Mouse (Mus musculus) hematopoietic stem cell, adult 5-6 weeks (primary cell): ENCODE results near the gene Plppr3. TPM values are rescaled to one million over a fixed set of nuclear protein-coding genes. Genes with fewer than 3 reads are reported as not detected.

Source experiments
- ATAC-seq, 2 experiments: fragments of 125-278 bp in 1 of 2; replicated peaks in 1 of 2; 2 replicates each; pipeline ENCODE4 v1.8.0; 2016 to 2017; ENCODE audit warnings: inconsistent platforms in 2 of 2, mild to moderate bottlenecking in 2 of 2, moderate number of reproducible peaks in 2 of 2, low read depth in 1 of 2, moderate TSS enrichment in 1 of 2; ENCODE audit not compliant: low FRiP score in 2 of 2, poor library complexity in 2 of 2, severe bottlenecking in 2 of 2, insufficient read depth in 1 of 2, low TSS enrichment in 1 of 2
- total RNA-seq: library from RNA; stranded (forward); fragments of 172-1452, 232-1000 nt; gene quantifications from 2 replicates; pipeline ENCODE4 v1.2.3, GENCODE M21; 2017

The Plppr3 gene
- total RNA-seq, 1 experiment from 2014 or later = 67.8 TPM

DNA sequence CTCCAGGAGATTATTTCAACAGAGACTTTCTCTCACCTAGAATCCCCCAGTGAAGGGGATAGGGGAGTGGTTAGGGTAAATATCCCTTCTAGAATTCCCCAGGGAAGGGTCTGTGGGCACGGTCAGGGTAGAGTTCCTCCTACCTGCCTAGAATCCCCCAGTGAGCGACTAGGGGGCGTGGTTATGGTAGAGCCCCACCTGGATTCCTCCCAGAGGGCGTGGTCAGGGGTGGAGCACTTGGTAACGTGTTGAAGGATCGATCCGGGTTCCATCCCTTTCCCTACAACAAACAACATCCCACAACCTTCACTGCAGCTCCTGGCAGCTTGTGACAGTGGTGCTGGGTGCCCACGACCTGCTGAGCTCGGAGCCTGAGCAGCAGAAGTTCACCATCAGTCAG is 6.3 kb upstream of the Plppr3 start:
- ATAC-seq = no peak

DNA sequence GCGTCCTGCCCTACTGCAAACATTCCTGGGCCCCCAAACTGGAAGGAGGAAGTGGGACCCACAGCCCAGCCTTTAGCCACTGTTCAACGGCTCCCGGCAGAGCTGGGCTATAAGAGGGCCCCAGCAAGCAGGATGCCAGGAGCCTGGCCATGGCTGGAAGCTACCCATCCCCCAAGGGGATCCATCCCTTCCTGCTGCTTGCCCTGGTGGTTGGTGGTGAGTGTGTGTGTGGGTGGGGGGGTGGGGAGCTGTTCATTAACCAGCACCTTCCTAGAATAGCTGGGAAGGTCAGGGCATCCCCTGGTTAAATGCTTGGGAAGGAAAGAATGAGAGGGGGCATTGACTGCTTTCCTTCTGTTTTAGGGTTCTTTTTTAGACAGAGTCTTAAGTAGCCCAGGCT is 5.1 kb upstream of the Plppr3 start:
- no peak for ATAC-seq

DNA sequence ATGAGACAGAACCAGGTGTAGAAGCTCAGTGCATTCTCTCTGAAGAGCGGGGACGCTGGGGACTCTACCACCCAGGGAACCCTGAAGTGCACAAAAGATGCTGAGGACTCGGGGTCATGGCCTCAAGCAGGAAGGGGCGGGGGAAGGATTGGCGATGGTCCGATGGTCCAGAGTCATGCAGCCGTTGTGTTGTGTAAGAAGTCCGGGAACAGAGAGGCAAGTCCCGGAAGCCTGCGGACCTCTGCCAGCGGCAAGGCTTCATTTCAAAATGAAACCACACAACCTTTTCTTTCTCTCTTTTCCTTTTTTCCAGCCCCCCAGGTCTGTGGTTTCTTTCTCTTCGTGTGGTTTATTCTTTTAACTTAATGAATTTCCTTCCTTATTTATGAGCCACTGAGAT is 3.3 kb upstream of the Plppr3 start:
- peak; percentile 60 to 61 for ATAC-seq

DNA sequence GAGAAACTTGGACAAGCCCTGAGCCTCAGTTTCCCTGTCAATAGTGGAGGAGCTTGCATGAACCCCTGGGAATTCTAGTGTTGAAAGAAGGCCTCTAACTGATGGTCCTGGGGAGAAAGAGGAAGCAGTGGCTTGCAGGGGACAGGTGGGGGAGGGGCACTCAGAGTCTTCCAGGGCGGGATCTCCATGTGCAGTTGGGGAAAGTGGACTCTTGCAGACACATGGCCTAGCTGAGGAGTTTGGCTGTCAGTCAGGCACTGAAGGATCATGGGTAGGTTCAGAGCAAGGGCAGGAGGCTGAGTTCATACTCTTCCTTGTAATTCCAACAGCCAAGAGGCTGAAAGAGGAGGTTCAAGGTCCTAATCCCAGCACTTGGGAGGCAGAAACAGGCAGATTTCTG is 2.7 kb upstream of the Plppr3 start:
- peak in 1 of 2 experiments; percentile 23; a peak in 1 of 4 replicates for ATAC-seq

DNA sequence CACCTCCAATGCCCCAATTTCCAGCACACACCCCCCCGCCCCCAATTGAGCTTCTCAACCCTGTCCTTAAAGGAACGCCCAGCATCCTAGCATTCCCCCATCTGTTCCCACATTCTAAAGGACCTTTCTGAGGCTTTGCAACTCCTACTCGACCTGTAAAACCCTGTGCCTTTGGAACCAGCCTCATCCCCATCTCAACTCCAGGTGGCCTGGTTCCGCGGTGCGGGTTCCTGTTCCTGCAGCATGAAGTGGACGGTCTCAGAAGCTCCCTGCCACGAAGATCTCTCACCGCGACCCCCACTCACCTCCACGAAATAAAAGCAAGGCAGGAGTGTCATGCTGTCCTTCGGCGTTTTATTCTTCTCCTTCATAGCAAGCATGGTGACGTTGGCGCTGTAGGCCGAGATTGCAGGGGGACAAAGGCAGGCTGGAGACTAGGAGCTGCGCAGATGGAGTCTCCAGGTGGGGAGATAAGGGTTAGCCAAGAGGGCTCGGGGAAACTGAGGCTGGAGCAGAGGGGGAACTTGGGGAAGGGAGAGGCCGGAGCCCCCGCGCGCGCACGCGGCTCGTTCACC is 632 bp downstream of the Plppr3 start:
- ATAC-seq = no peak

DNA sequence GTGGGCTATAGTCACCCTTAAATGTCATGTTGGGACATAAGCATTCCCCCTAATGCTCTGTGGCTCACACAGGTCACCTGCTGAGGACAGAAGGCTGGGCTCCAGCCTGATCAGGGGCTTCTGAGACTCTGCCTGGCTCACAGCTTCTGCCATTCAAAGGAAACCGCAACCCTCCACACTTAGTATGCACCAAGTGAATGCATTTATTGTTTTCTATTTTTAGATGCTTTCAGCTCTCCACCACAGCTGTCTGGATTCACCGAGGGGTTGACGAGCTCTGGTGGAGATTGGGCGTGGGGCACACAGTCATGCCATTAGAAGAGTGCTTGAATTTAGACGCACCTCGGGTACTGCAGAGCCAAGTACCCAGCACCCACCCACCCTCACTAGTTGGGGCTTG is 1.1 kb downstream of the Plppr3 start:
- ATAC-seq = no peak

DNA sequence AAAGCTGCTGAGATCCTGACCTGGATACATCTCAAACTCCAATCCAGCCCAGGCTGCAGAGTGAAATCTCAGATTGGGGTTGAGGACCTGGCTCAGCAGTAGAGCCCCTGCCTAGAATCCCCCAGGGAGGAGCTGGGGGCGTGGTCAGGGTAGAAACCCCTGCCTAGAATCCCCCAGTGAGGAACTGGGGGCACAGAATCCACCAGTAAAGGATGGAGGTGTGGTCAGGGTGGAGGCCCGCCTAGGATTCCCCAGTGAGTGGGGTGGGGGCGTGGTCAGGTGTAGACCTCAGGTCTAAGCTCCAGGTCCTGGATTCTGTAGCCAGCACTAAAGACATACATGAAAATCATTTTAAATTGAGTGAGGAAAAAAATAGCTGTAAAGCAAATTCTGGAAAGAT is 1.6 kb downstream of the Plppr3 start:
- no peak for ATAC-seq

DNA sequence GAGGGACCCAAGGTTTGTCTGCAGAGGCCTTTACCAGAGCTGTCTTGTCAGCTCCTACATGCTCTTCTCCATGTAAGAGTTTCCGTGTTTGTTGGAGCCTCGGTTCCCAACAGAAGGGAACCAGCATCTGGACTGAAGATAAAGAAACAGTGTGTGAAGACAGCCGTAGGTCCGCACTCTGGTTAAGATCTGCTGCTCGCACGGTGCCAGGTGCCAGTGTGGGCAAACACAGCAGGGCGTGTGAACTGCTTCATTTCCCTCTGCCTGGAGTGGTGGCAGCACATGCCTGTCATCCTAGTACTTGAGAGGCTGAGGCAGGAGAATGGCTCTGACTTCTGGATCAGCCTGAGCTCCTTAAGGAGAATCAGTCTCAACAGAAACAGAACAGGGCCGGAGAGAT is 2.6 kb downstream of the Plppr3 start:
- no peak for ATAC-seq

DNA sequence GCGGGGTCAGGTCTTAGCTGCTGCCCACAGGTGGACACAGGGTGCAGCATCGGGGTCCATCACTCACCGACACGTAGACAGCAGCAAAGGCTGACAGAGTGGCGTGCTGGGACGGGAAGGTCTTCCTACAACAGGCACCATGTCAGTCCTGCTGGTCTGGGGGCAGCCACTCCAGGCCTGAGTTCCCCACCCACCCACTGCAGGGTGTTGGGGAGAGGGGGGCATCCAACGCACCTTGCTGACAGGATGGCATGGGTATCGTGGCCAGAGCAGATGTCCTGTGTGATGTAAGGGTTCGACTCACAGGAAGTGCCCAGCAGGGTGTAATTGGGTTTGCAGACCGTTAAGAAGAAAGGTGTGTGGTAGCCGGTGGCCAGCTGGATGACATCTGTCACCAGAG is 7.8 kb downstream of the Plppr3 start:
- no peak for ATAC-seq

DNA sequence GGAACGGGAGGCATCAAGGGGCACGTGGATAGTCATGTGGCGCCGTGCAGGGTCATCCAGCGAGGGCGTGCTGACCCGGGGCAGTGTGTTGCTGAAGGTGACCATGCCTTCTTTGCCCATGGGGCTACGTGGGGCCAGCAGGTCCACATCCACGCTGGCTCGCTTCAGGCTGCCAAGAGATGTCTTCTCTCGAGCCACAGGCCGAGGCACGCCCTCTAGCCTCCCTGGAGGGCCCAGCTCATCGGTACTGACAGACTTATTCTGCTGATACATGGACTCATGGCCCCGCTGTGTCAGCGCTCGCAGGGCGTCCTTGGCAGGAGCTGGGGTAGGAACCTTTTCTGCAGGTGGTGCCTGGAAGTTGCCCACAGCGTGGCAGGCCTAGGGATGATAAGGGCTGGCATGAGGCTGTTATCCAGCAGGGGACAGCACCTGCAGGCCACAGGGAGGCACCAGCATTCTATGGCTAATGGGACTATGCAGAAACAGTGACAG is 8.6 kb downstream of the Plppr3 start:
- peak; percentile 52 to 57 for ATAC-seq

DNA sequence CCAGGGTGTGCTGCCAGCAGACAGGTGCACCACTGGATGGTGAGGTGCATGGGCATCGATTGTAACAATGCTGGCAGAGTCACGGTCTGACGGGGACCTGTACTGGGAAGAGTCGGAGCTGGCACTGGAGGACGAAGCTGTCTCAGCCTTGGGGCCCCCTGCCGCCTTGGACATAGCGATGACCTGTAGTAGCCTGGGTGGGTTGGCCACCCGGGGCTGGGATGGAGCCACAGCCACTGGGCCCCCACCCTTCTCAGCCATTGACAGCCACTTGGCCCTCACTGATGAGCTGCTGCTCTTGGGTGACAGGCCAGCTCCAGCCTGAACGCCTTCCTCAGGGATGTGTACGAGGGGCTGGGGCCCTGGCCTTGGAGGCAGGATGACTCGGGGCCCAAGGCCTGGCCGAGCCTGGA is 9.2 kb downstream of the Plppr3 start:
- no peak for ATAC-seq

DNA sequence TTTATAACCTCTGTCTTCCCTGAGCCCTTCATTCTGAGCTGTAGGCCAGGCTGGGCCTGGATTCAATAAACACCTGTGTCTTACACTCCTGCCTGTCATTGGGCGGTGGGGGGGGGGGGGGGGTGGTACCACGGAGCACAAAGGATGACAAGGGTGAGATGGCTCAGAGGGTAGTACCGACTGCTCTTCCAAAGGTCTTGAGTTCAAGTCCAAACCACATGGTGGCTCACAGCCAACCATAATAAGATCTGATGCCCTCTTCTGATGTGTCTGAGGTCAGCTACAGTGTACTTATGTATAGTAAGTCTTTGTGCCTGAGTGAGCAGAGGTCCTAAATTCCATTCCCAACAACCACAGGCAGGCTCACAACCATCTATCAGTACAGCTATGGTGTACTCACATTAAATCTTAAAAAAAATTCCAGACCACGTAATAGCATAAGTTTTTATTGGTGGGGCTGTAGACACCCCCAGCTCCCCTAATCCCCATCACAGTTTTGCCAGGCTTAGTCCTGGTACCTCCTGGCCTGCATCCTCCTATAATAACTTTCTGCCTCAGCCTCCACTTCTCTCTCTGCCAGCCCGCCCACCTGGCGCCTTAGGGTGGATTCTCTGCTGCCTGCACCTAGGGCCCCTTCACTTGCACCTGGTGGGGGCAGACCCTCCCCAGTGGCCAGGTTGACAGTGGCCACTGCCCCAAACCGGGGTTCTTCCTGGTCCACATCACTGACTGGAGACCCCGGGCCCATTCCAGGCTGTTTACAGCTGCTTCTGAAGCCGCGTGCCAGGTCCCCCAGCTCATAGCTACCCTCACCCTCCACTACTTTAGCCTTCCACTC is 9.9 kb downstream of the Plppr3 start:
- ATAC-seq = no peak

DNA sequence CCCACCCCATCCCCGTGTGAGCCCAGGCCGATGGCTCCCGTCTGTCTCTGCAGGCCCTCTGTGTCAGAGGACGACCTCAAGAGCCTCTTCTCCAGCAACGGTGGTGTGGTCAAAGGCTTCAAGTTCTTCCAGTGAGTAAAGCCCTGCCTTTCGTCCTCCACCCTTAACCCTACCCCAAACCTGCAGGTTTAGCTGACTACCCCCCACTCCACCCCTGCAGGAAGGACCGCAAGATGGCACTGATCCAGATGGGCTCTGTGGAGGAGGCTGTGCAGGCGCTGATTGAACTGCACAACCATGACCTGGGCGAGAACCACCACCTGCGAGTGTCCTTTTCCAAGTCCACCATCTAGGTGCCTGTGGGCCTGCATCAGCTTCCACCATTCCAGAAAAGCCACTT is 11.5 kb downstream of the Plppr3 start:
- no peak for ATAC-seq

DNA sequence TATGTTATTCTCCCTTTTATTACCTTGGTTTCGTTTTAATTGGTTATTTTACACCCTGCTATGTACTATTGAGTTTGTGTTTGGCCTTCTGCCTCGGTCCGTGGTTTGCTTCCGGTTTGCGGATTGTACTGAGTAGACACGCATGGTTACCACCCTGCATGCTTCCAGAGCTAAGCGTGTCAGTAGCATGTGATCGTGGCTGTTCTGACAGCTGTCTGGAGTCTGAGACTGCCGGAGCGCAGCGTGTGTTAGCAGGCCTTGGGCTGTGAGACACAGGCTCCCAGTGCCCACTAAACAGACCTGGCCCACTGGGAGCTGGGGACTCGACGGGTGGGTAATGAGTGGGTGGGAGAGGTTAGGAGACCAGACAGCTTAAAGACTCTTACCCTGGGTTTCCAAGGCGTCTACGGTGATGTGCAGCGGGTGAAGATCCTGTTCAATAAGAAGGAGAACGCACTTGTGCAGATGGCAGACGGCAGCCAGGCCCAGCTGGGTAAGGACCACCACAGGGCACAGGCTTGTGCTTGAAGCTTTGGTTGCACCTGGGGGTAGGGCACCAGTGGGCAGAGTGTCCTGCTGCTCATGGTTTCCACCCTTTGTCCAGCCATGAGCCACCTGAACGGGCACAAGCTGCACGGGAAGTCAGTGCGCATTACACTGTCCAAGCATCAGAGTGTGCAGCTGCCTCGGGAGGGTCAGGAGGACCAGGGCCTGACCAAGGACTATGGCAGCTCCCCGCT is 12.2 kb downstream of the Plppr3 start:
- ATAC-seq = no peak

DNA sequence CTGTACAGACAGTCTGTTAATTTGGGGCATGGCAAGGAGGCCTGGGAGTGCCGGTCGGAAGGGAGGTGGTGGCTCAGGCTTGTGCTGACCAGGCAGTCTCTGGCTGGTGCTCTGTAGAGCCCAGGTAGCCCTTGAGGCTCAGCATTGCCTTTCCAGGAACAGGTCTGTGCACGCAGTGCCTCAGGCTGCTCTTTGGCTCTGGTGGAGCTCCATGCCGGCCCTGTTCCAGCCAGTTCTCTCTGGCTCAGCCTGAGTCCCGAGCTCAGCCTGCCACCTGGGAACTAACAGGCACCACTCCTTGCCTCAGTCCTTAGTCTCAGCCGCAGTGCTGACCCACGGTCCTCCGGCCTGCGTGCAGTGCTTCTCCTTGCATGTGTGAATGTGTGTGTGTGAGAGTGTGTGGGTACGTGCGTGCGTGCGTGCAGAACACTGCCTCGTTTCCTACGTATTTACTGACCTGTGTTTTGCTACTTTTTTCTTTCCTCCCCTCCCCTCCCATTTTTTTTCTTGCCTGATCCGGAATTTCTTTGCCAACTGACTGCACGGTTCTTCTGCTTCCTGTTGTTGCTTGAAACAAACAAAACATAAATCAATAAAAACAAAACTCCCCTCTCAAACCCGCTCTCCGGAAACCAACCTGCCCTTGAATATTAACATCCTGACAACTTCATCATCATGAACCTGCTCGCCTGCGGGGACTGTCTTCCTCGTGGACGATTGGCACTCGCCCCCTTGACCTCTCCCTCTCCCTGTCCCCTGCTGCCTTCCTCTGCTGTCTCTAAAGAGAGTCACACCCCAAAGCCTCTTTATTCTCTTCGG is 13.0 kb downstream of the Plppr3 start:
- ATAC-seq = no peak

DNA sequence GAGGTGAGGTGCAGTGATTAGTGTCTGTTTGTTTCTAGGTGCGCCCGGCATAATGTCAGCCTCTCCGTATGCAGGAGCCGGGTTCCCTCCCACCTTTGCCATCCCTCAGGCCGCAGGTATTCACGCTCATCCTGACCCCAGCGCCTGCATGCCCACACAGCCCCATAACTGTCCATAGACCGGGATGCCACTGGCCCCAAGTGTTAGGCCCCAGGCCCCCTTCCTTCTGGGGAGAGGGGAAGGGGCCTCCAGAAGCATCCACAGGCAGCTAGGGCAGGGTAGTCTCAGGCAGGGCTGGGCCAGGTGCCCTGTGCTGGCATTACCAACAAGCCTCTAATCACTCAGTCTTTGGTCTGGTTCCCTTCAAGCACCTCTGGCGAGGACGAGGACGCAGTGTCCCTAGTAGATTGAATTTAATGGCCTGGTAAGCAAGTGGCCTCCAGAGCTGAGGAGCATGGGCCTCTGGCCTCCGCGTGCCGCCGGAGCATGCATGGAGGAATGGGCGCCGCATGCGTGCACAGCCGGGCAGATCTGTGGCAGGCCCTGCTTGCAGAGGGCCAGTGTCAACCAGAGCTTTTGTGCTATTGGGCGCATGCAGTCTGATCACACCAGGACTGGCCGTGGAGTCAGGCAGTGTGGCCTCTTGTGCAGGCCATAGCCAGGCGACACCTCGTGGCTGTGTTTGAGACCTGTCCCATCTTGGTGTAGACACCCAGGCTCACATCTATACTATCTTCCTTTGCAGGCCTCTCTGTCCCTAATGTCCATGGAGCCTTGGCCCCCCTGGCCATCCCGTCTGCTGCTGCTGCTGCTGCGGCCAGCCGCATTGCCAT is 14.1 kb downstream of the Plppr3 start:
- no peak for ATAC-seq

DNA sequence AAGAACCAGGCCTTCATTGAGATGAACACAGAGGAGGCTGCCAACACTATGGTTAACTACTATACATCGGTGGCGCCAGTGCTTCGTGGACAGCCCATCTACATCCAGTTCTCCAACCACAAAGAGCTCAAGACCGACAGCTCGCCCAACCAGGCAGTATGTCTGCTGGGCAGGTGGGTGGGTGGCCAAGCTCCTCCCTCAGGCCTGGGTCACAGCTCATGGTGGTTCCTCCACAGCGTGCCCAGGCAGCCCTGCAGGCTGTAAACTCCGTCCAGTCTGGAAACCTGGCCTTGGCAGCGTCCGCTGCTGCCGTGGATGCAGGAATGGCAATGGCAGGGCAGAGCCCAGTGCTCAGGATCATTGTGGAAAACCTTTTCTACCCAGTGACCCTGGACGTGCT is 15.3 kb downstream of the Plppr3 start:
- no peak for ATAC-seq
